Mouse (Mus musculus): Measurements from ENCODE around the gene Gngt1. TPM values are rescaled to one million over a fixed set of nuclear protein-coding genes. Genes with fewer than 3 reads are reported as not detected.

Gngt1 gene
- polyA plus RNA-seq, 1 experiment, result not detected

DNA sequence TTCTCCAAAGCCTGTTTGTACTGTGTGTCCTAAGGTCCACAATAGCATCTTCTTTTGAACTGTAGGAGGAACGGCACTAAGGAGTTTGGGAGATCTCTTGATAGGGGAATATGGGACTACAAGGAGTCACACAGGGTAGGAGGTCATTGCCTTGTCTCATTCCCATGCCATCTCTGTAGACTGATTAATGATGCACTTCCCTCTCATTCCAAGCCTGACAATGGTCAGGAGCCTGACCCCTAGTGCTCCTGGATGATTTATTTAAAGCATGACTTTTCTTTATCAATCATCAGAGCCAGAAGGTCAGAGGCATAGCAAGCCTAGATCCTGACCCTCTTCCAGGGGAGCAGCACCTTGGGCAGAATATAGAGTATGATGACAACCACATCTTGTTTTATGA, 29.1 kb downstream of the Gngt1 start:
- H3K27ac ChIP-seq (ENCODE audit: insufficient read depth, low read depth, low read length), result no peak overlapping the region
- H3K4me3 ChIP-seq (ENCODE audit: insufficient read depth, low read depth, low read length), result no peak overlapping the region
- WGBS, result 38% methylated on average over 1 of the region's 1 CpGs
- no peak for TF ChIP-seq POLR2A (IDR thresholded peaks at IDR 0.05; ENCODE audit: low read depth, low read length)
- TF ChIP-seq CTCF (conservative IDR thresholded peaks at IDR 0.05; ENCODE audit: insufficient read depth, insufficient read length, low read depth, low read length), result no peak
- no peaks in the 10 kb centered on the region for H3K27me3 ChIP-seq (replicated peaks; ENCODE audit: control insufficient read depth, insufficient read depth, low read length)
- no peaks in the 10 kb centered on the region for H3K4me1 ChIP-seq (ENCODE audit: control insufficient read depth, insufficient read depth, low read length)
- DNase-seq, result peak; percentile 61
- H3K36me3 ChIP-seq (ENCODE audit: control insufficient read depth, insufficient read depth, low read length), result no peaks in the 10 kb centered on the region

- 50% methylated on average over 2 of the region's 2 CpGs for WGBS
- H3K27ac ChIP-seq (ENCODE audit: insufficient read depth, low read depth, low read length), result no peak overlapping the region
- H3K4me3 ChIP-seq (ENCODE audit: insufficient read depth, low read depth, low read length), result no peak overlapping the region
- no peak for DNase-seq
- no peaks in the 10 kb centered on the region for H3K36me3 ChIP-seq (ENCODE audit: control insufficient read depth, insufficient read depth, low read length)
- H3K4me1 ChIP-seq (ENCODE audit: control insufficient read depth, insufficient read depth, low read length), result no peaks in the 10 kb centered on the region
- TF ChIP-seq CTCF (conservative IDR thresholded peaks at IDR 0.05; ENCODE audit: insufficient read depth, insufficient read length, low read depth, low read length) (no peak), POLR2A (IDR thresholded peaks at IDR 0.05; ENCODE audit: low read depth, low read length) (no peak)
- H3K27me3 ChIP-seq (replicated peaks; ENCODE audit: control insufficient read depth, insufficient read depth, low read length), result no peaks in the 10 kb centered on the region
These were observed 32.8 kb downstream of the Gngt1 start for GRCm38 (mm10) chr6:4026367-4026766.

GRCm38 (mm10) chr6:4030956-4031355, 37.4 kb downstream of the Gngt1 start:
- 76% methylated on average over 3 of the region's 3 CpGs for WGBS
- DNase-seq, result no peak
- TF ChIP-seq POLR2A (IDR thresholded peaks at IDR 0.05; ENCODE audit: low read depth, low read length), result no peak
- H3K27me3 ChIP-seq (replicated peaks; ENCODE audit: control insufficient read depth, insufficient read depth, low read length), result no peaks in the 10 kb centered on the region
- no peak overlapping the region for H3K27ac ChIP-seq (ENCODE audit: insufficient read depth, low read depth, low read length)
- H3K4me1 ChIP-seq (ENCODE audit: control insufficient read depth, insufficient read depth, low read length), result no peaks in the 10 kb centered on the region
- H3K36me3 ChIP-seq (ENCODE audit: control insufficient read depth, insufficient read depth, low read length), result no peaks in the 10 kb centered on the region
- H3K4me3 ChIP-seq (ENCODE audit: insufficient read depth, low read depth, low read length), result no peak overlapping the region

DNA sequence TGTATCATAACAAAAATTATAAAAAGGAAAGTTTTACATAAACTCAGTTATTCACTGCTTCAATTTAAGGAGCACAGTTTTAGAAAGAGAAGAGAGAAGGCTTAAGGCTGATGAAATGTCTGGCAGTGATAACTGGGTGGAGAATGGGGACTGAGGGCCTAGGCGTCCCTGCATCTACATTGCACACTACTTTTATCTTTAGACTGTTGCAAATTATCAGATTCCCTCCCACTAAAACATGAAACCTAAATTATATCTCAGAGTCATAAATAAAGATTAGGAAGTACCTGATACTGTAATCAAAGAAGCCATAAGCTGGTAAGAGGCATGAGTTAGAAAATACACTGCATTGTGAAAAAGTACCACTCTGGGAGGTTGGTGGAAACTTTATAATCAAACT, 48.2 kb downstream of the Gngt1 start:
- Histone ChIP-seq H3K4me1 (ENCODE audit: control insufficient read depth, insufficient read depth, low read length) (no peaks in the 10 kb centered on the region), H3K36me3 (ENCODE audit: control insufficient read depth, insufficient read depth, low read length) (no peaks in the 10 kb centered on the region), H3K27me3 (replicated peaks; ENCODE audit: control insufficient read depth, insufficient read depth, low read length) (no peaks in the 10 kb centered on the region), H3K27ac (ENCODE audit: insufficient read depth, low read depth, low read length) (no peak overlapping the region), H3K4me3 (ENCODE audit: insufficient read depth, low read depth, low read length) (no peak overlapping the region)
- TF ChIP-seq POLR2A (IDR thresholded peaks at IDR 0.05; ENCODE audit: low read depth, low read length) (no peak), CTCF (conservative IDR thresholded peaks at IDR 0.05; ENCODE audit: insufficient read depth, insufficient read length, low read depth, low read length) (no peak)
- DNase-seq, result no peak
- WGBS, result 65% methylated on average over 1 of the region's 1 CpGs

Other genes starting within 250 kb of the Gngt1 start
- 0.46 and 0.52 TPM in 2 replicates for gene Calcr, start 229.1 kb upstream of the Gngt1 start, polyA plus RNA-seq (2012; rRNA removed)
- 30.0 and 37.3 TPM in 2 replicates for gene Tfpi2, start 4.9 kb upstream of the Gngt1 start, polyA plus RNA-seq (2012; rRNA removed)
- 7.2 and 10.5 TPM in 2 replicates for gene Gng11, start 10.1 kb downstream of the Gngt1 start, polyA plus RNA-seq (2012; rRNA removed)
- gene Bet1, start 93.2 kb downstream of the Gngt1 start, polyA plus RNA-seq (2012; rRNA removed), result 20.1 and 24.7 TPM in 2 replicates

Measured in kidney, adult 2 months (tissue).